Mouse (Mus musculus): ENCODE results near the gene Dse. TPM values are rescaled to one million over a fixed set of nuclear protein-coding genes. Genes with fewer than 3 reads are reported as not detected.

The Dse gene
- polyA plus RNA-seq, 1 experiment = 8.3 TPM

DNA sequence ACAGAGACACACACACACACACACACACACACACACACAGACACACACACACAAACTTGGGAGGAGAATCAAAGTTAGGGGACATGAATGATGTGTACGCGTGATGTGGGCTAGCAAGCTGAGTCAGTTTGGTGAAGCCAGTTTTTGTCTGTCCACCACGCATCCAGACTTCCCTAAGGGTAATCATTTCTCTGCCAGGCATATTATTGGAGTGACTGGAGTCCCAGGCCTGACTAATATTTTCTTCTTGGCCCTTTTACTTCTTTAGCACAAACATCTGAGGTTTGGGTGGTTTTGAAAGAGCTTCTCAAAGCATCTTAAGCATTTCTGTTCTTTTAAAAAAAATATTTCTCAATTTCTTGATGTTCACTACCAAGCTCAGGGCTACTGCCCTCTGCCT, 10.7 kb upstream of the Dse start:
- H3K4me3 ChIP-seq (ENCODE audit: insufficient read depth, low read depth, low read length) = no peak overlapping the region
- H3K27ac ChIP-seq (replicated peaks; ENCODE audit: low read depth, low read length) = no peak overlapping the region
- peaks cover 3% of the 10 kb centered on the region; the same call in 1 of the 2 replicates for H3K4me1 ChIP-seq (ENCODE audit: control insufficient read depth, insufficient read depth, insufficient read length, low read length)

GRCm38 (mm10) chr10:34215667-34216066, 8.2 kb upstream of the Dse start:
- Histone ChIP-seq H3K4me3 (ENCODE audit: insufficient read depth, low read depth, low read length) (no peak overlapping the region), H3K4me1 (ENCODE audit: control insufficient read depth, insufficient read depth, insufficient read length, low read length) (peaks cover 3% of the 10 kb centered on the region; the same call in 1 of the 2 replicates), H3K27ac (replicated peaks; ENCODE audit: low read depth, low read length) (no peak overlapping the region)

GRCm38 (mm10) chr10:34209951-34210350, 2.4 kb upstream of the Dse start:
- peaks cover 3% of the 10 kb centered on the region; the same call in 1 of the 2 replicates for H3K4me1 ChIP-seq (ENCODE audit: control insufficient read depth, insufficient read depth, insufficient read length, low read length)
- no peak overlapping the region for H3K4me3 ChIP-seq (ENCODE audit: insufficient read depth, low read depth, low read length)
- H3K27ac ChIP-seq (replicated peaks; ENCODE audit: low read depth, low read length) = no peak overlapping the region

GRCm38 (mm10) chr10:34208031-34208430, 516 bp upstream of the Dse start:
- Histone ChIP-seq H3K27ac (replicated peaks; ENCODE audit: low read depth, low read length) (peak overlapping the region; percentile 76), H3K4me1 (ENCODE audit: control insufficient read depth, insufficient read depth, insufficient read length, low read length) (no peaks in the 10 kb centered on the region), H3K4me3 (ENCODE audit: insufficient read depth, low read depth, low read length) (peak overlapping the region; percentile 85)

GRCm38 (mm10) chr10:34206783-34207502, 572 bp downstream of the Dse start:
- Histone ChIP-seq H3K4me3 (ENCODE audit: insufficient read depth, low read depth, low read length) (peak overlapping the region; percentile 85), H3K4me1 (ENCODE audit: control insufficient read depth, insufficient read depth, insufficient read length, low read length) (no peaks in the 10 kb centered on the region), H3K27ac (replicated peaks; ENCODE audit: low read depth, low read length) (peak overlapping the region; percentile 76)

GRCm38 (mm10) chr10:34206436-34206782, 1.1 kb downstream of the Dse start:
- peak overlapping the region; percentile 85 for H3K4me3 ChIP-seq (ENCODE audit: insufficient read depth, low read depth, low read length)
- H3K4me1 ChIP-seq (ENCODE audit: control insufficient read depth, insufficient read depth, insufficient read length, low read length) = no peaks in the 10 kb centered on the region
- peak overlapping the region; percentile 53; the same call in 1 of the 2 replicates for H3K27ac ChIP-seq (replicated peaks; ENCODE audit: low read depth, low read length)

DNA sequence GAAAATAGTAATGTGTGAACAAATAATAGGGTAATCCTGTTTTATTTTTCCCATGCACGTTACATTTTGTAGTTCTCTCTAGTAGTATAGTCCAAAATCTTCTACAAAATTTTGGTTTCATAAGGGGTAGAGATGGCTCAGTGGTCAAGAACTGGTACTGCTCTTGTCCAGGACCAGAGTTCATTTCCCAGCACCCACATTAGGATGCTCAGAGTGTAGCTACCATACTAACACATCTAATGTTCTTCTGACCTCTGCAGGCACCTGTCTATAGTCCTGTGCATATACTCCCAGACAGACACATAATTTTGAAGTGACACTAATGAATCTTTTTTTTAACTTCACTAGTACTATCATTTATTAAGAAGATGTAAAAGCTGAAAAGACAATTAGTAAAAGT, 1.7 kb downstream of the Dse start:
- no peak overlapping the region for H3K27ac ChIP-seq (replicated peaks; ENCODE audit: low read depth, low read length)
- no peak overlapping the region for H3K4me3 ChIP-seq (ENCODE audit: insufficient read depth, low read depth, low read length)
- H3K4me1 ChIP-seq (ENCODE audit: control insufficient read depth, insufficient read depth, insufficient read length, low read length) = no peaks in the 10 kb centered on the region

DNA sequence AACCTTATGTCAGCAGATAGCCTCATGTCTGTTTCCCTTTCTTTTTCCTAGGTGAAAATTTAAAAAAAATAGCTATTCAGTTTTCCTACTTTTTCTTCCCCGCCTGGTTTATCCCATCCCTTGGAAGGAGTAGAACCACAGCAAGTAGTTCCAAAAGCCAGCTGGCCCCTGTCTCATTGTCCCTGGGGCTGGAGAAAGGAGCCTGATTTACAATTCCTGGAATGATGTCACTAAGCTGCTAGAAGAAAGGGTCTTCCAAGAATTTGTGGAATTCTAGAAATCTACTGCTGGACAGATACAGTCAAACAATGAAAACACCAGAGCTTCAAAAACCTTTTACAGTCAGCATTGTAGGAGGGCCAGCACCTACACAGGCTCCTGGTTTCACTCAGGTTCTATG, 6.8 kb downstream of the Dse start:
- H3K4me3 ChIP-seq (ENCODE audit: insufficient read depth, low read depth, low read length) = no peak overlapping the region
- no peak overlapping the region for H3K27ac ChIP-seq (replicated peaks; ENCODE audit: low read depth, low read length)
- no peaks in the 10 kb centered on the region for H3K4me1 ChIP-seq (ENCODE audit: control insufficient read depth, insufficient read depth, insufficient read length, low read length)

- peaks cover 6% of the 10 kb centered on the region; the same call in 1 of the 2 replicates for H3K4me1 ChIP-seq (ENCODE audit: control insufficient read depth, insufficient read depth, insufficient read length, low read length)
- H3K4me3 ChIP-seq (ENCODE audit: insufficient read depth, low read depth, low read length) = no peak overlapping the region
- H3K27ac ChIP-seq (replicated peaks; ENCODE audit: low read depth, low read length) = 0 out of 2 replicates have a peak overlapping the region, but pooled peaks have one; percentile 49
Observed at GRCm38 (mm10) chr10:34198574-34198973, 8.9 kb downstream of the Dse start.

- Histone ChIP-seq H3K4me3 (ENCODE audit: insufficient read depth, low read depth, low read length) (no peak overlapping the region), H3K27ac (replicated peaks; ENCODE audit: low read depth, low read length) (peak overlapping the region; percentile 49; the same call in 1 of the 2 replicates), H3K4me1 (ENCODE audit: control insufficient read depth, insufficient read depth, insufficient read length, low read length) (peaks cover 6% of the 10 kb centered on the region; the same call in 1 of the 2 replicates)
Observed at GRCm38 (mm10) chr10:34198061-34198460, 9.5 kb downstream of the Dse start.

DNA sequence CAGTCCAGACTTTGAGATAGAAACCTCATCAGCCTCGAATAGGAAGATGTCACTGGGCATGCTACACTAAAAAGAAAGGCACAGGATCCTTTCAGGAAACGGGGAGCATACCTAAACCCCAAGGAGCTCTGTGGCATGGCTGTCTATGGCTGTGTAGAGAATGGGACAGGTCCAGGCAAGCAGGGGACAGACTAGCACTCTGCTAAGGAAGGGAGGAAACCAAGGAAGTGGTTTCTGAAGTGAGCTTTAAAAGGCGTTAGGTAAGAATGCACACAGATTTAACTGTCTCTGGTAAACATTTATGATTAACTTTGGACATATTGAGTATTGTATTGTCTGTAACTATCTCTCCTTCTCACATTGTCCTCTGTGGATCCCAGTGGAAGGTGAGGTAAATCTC, 10.2 kb downstream of the Dse start:
- H3K27ac ChIP-seq (replicated peaks; ENCODE audit: low read depth, low read length) = no peak overlapping the region
- H3K4me3 ChIP-seq (ENCODE audit: insufficient read depth, low read depth, low read length) = no peak overlapping the region
- H3K4me1 ChIP-seq (ENCODE audit: control insufficient read depth, insufficient read depth, insufficient read length, low read length) = peaks cover 6% of the 10 kb centered on the region; the same call in 1 of the 2 replicates

DNA sequence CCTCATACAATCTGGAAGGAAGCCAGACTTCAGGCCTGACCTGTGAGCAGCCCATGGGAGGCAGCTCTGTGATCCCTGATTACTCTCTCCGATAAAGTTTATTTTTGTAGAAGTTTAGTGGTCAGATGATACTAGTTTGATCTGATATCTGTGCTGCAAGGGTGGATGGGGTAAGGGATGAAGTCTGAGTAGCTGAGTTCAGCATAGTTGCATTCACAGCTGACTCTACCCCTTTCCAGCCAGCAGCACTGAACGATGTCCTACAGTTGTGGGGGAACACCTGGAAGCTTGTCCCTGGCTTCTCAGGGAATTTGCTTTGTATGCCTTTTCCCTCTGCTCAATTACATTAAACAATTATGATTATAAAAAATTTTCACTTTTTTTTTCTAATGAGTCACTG, 12.6 kb downstream of the Dse start:
- no peak overlapping the region for H3K27ac ChIP-seq (replicated peaks; ENCODE audit: low read depth, low read length)

GRCm38 (mm10) chr10:34194503-34194902, 13.0 kb downstream of the Dse start:
- H3K4me1 ChIP-seq (ENCODE audit: control insufficient read depth, insufficient read depth, insufficient read length, low read length) = peaks cover 9% of the 10 kb centered on the region; the same call in 1 of the 2 replicates
- H3K4me3 ChIP-seq (ENCODE audit: insufficient read depth, low read depth, low read length) = no peak overlapping the region
- H3K27ac ChIP-seq (replicated peaks; ENCODE audit: low read depth, low read length) = peak overlapping the region; percentile 60

More for the DNA sequence above, 12.6 kb downstream of the Dse start:
- Histone ChIP-seq H3K4me3 (ENCODE audit: insufficient read depth, low read depth, low read length) (no peak overlapping the region), H3K4me1 (ENCODE audit: control insufficient read depth, insufficient read depth, insufficient read length, low read length) (peaks cover 6% of the 10 kb centered on the region; the same call in 1 of the 2 replicates)

- H3K27ac ChIP-seq (replicated peaks; ENCODE audit: low read depth, low read length) = peak overlapping the region; percentile 70
- H3K4me3 ChIP-seq (ENCODE audit: insufficient read depth, low read depth, low read length) = no peak overlapping the region
- peaks cover 18% of the 10 kb centered on the region for H3K4me1 ChIP-seq (ENCODE audit: control insufficient read depth, insufficient read depth, insufficient read length, low read length)
Observed at GRCm38 (mm10) chr10:34186571-34187260, 20.8 kb downstream of the Dse start.

DNA sequence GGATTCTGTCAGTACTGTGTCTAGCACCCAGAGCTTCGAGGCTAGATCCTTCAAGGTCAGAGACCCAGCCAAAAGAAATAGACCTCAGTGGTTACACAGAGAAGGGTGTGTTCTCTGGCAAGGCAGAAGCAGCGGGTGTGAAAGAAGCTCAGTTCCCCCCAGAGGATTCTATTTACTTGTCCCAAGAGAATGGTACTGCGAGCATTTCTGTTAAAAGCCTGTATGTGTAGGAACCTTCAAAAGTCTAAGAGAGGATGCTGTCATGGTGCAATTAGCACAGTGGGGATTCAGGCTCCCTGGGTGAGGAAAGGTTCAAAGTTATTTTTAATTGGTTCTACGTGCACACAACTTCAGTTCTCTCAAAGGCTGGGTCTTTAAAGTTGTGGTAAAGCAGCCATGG, 22.0 kb downstream of the Dse start:
- H3K27ac ChIP-seq (replicated peaks; ENCODE audit: low read depth, low read length) = no peak overlapping the region
- peaks cover 18% of the 10 kb centered on the region for H3K4me1 ChIP-seq (ENCODE audit: control insufficient read depth, insufficient read depth, insufficient read length, low read length)
- H3K4me3 ChIP-seq (ENCODE audit: insufficient read depth, low read depth, low read length) = no peak overlapping the region

DNA sequence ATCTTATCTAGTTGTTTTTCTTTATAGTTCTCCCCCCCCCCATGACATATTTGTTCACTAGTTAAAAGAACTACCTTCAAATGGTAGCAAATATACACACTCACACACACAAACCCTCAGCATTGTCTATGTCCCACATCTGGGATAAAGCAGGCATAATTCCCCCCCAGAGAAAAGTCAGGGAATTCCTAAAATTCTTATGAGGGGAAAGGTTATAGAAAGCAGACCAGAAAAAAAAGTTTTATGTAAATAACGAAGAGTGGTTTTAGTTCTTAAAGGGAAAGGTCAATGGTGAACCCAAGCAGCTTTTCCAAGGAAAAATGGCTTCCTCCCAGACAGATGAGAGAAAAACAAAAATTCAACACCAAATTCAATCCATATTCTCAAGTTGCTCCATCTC, 22.6 kb downstream of the Dse start:
- Histone ChIP-seq H3K27ac (replicated peaks; ENCODE audit: low read depth, low read length) (no peak overlapping the region), H3K4me3 (ENCODE audit: insufficient read depth, low read depth, low read length) (no peak overlapping the region), H3K4me1 (ENCODE audit: control insufficient read depth, insufficient read depth, insufficient read length, low read length) (peaks cover 17% of the 10 kb centered on the region)

Data from brown adipose tissue, adult 24 weeks (tissue).